8 mouse cellular contexts compared by ENCODE assay signal in the genomic region with DNA sequence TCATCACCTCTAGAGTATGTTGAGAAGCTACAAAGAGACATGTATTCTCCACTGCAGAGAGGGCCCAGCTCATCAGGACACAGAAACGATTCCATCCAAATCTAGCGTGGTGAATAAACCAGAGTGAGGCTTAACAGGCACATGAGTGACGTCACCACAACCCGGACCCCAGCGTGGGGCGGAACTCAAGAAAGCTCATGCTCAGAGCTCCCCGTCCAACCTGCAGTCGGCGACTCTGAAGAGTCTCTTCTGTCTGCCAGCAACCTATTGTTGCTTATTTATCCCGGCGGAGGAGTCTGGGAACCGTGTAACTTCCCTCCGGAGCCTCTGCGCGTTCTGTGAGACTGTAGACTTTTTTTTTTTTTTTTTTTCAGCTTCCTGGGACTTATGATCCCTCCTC. TPM values are rescaled to one million over a fixed set of nuclear protein-coding genes. Genes with fewer than 3 reads are reported as not detected.
DNase-seq lines count a peak whose midpoint lies in the region; ATAC-seq lines count a peak whose summit lies in the region.
"Had no signal": no experiment of that assay in that cellular context is flagged by ENCODE, and none has a peak within 500 bp of the region (broad histone marks: within the 10 kb centered on the region; RNA-seq: fewer than 3 reads in every experiment).

No protein-coding gene starts in this region.

- peak; percentile 56; the same call in 1 of the 2 replicates for ATAC-seq in midbrain, embryonic 12.5 days (ENCODE audit: low FRiP score, low read depth)
- ATAC-seq in stomach, embryonic 16.5 days (ENCODE audit: insufficient read depth, low FRiP score) = peak; percentile 42; the same call in 1 of the 2 replicates

- H3K9ac ChIP-seq in midbrain, embryonic 12.5 days (replicated peaks) = peak overlapping the region; percentile 41; the same call in 1 of the 2 replicates
- H3K9ac ChIP-seq in stomach, embryonic 16.5 days (ENCODE audit: low read length) = peak overlapping the region; percentile 49

- DNase-seq in CD4-positive helper T cell, adult 2 months (ENCODE audit: low read depth, low spot score) = peak; percentile 66
- peak; percentile 50 for DNase-seq in ES-CJ7 (ENCODE audit: low read depth, low spot score)
- DNase-seq in embryo, embryonic 11 days = peak; percentile 77
- DNase-seq in heart, postnatal 10 days = peak; percentile 54 to 56
- peak; percentile 59 for DNase-seq in limb, embryonic 10.5 days (ENCODE audit: low spot score)

- H3K4me1 ChIP-seq in limb, embryonic 10.5 days = peaks cover 10% of the 10 kb centered on the region
- H3K4me1 ChIP-seq in midbrain, embryonic 12.5 days = peaks cover 15% of the 10 kb centered on the region
- H3K4me1 ChIP-seq in stomach, embryonic 16.5 days (ENCODE audit: control insufficient read depth, insufficient read depth, low read length) = no peaks in the 10 kb centered on the region

- peaks cover 8% of the 10 kb centered on the region; the same call in 1 of the 2 replicates for H3K36me3 ChIP-seq in limb, embryonic 10.5 days
- no peaks in the 10 kb centered on the region for H3K36me3 ChIP-seq in midbrain, embryonic 12.5 days
- H3K36me3 ChIP-seq in stomach, embryonic 16.5 days (ENCODE audit: control insufficient read depth, insufficient read depth, low read length) = no peaks in the 10 kb centered on the region

- H3K9me3 ChIP-seq in limb, embryonic 10.5 days (replicated peaks) = no peaks in the 10 kb centered on the region
- H3K9me3 ChIP-seq in midbrain, embryonic 12.5 days = no peaks in the 10 kb centered on the region
- no peaks in the 10 kb centered on the region for H3K9me3 ChIP-seq in stomach, embryonic 16.5 days (replicated peaks; ENCODE audit: control insufficient read depth, low read length)

- H3K4me2 ChIP-seq in midbrain, embryonic 12.5 days (replicated peaks) = peak overlapping the region; percentile 54
- peak overlapping the region; percentile 61 for H3K4me2 ChIP-seq in stomach, embryonic 16.5 days (ENCODE audit: low read depth, low read length)

- H3K27me3 ChIP-seq in limb, embryonic 10.5 days (ENCODE audit: low read depth, poor library complexity, severe bottlenecking) = peaks cover 29% of the 10 kb centered on the region; the same call in 1 of the 2 replicates
- H3K27me3 ChIP-seq in midbrain, embryonic 12.5 days = peaks cover 10% of the 10 kb centered on the region
- H3K27me3 ChIP-seq in stomach, embryonic 16.5 days (ENCODE audit: control insufficient read depth, insufficient read depth, low read length) = no peaks in the 10 kb centered on the region

- H3K27ac ChIP-seq in limb, embryonic 10.5 days = no peak overlapping the region
- no peak overlapping the region for H3K27ac ChIP-seq in midbrain, embryonic 12.5 days (replicated peaks)
- no peak overlapping the region for H3K27ac ChIP-seq in stomach, embryonic 16.5 days (ENCODE audit: low read length)

- peak overlapping the region; percentile 45 for H3K4me3 ChIP-seq in limb, embryonic 10.5 days
- peak overlapping the region; percentile 33 for H3K4me3 ChIP-seq in midbrain, embryonic 12.5 days
- H3K4me3 ChIP-seq in stomach, embryonic 16.5 days (replicated peaks; ENCODE audit: low read length) = peak overlapping the region; percentile 41

- 16% methylated on average over 15 of the region's 15 CpGs for WGBS in limb, embryonic 10.5 days
- 4% methylated on average over 15 of the region's 15 CpGs for WGBS in midbrain, embryonic 12.5 days
- WGBS in stomach, embryonic 16.5 days = 7% methylated on average over 15 of the region's 15 CpGs

- intact Hi-C loops in heart, postnatal 10 days (cut with DNase I) = no loop called here

RNA-seq across cellular contexts. Expression of a gene that starts 11.4 kb away (rescaled TPM):
- total RNA-seq in heart, postnatal 10 days (2021) = 10 to 100 TPM in 1 of 2 experiments, 1 to 10 TPM in 1; 6.6 to 12.1 TPM
- polyA plus RNA-seq in limb, embryonic 10.5 days (2016; fragmentation: Nextera tagmentation; extraction: Ambion mirVana) = 18.9 and 23.5 TPM in 2 replicates
- polyA plus RNA-seq in midbrain, embryonic 12.5 days (2016; fragmentation: Nextera tagmentation; extraction: Ambion mirVana) = 23.6 and 31.9 TPM in 2 replicates
- 19.6 and 21.2 TPM in 2 replicates for polyA plus RNA-seq in stomach, embryonic 16.5 days (2015; fragmentation: Nextera tagmentation; extraction: Ambion mirVana)

RNA-seq across cellular contexts. Expression of a gene that starts 15.4 kb away (rescaled TPM):
- 1 to 10 TPM; 5.6 to 8.4 TPM for total RNA-seq in heart, postnatal 10 days (2021)
- 13.3 and 14.4 TPM in 2 replicates for polyA plus RNA-seq in limb, embryonic 10.5 days (2016; fragmentation: Nextera tagmentation; extraction: Ambion mirVana)
- 18.3 and 18.5 TPM in 2 replicates for polyA plus RNA-seq in midbrain, embryonic 12.5 days (2016; fragmentation: Nextera tagmentation; extraction: Ambion mirVana)
- 12.3 and 15.0 TPM in 2 replicates for polyA plus RNA-seq in stomach, embryonic 16.5 days (2015; fragmentation: Nextera tagmentation; extraction: Ambion mirVana)

RNA-seq across cellular contexts. Expression of a gene that starts 44.6 kb away (rescaled TPM):
- not detected for total RNA-seq in heart, postnatal 10 days (2021)
- polyA plus RNA-seq in limb, embryonic 10.5 days (2016; fragmentation: Nextera tagmentation; extraction: Ambion mirVana) = 0.40 and 1.7 TPM in 2 replicates
- polyA plus RNA-seq in midbrain, embryonic 12.5 days (2016; fragmentation: Nextera tagmentation; extraction: Ambion mirVana) = 14.5 and 15.0 TPM in 2 replicates
- 3.7 and 4.7 TPM in 2 replicates for polyA plus RNA-seq in stomach, embryonic 16.5 days (2015; fragmentation: Nextera tagmentation; extraction: Ambion mirVana)
- total RNA-seq: gastrocnemius, postnatal 4 days had no signal

RNA-seq across cellular contexts. Expression of a gene that starts 51.7 kb away (rescaled TPM):
- 100 to 1,000 TPM in 1 of 2 experiments, 10 to 100 TPM in 1; 95.2 to 111 TPM for total RNA-seq in heart, postnatal 10 days (2021)
- 77.8 and 93.5 TPM in 2 replicates for polyA plus RNA-seq in limb, embryonic 10.5 days (2016; fragmentation: Nextera tagmentation; extraction: Ambion mirVana)
- polyA plus RNA-seq in midbrain, embryonic 12.5 days (2016; fragmentation: Nextera tagmentation; extraction: Ambion mirVana) = 130 and 134 TPM in 2 replicates
- polyA plus RNA-seq in stomach, embryonic 16.5 days (2015; fragmentation: Nextera tagmentation; extraction: Ambion mirVana) = 42.7 and 49.0 TPM in 2 replicates
